Mouse (Mus musculus) layer of hippocampus, adult 9-10 months (tissue): Measurements from ENCODE around the gene Kif3a.

Experiments used
- DNase-seq: peaks from one replicate; pipeline ENCODE4 v3.0.0; 2022; ENCODE audit warnings: low spot score

Gene Kif3a

GRCm38 (mm10) chr11:53651441-53651840 is 84.3 kb downstream of the Kif3a start:
- DNase-seq = no peak
